Mouse (Mus musculus) olfactory bulb, adult 2 months (tissue): ENCODE data around the gene Vsir. TPM values are rescaled to one million over a fixed set of nuclear protein-coding genes. Genes with fewer than 3 reads are reported as not detected.

Source experiments
- H3K27ac ChIP-seq: fragments of 200-500 bp; 2 replicates; pipeline ENCODE4 v1.5.1; 2012; ENCODE audit warnings: low read depth, low read length; ENCODE audit not compliant: insufficient read depth
- H3K4me1 ChIP-seq: fragments of 200-500 bp; 2 replicates; pipeline ENCODE4 v1.6.1; 2012; ENCODE audit warnings: low read length; ENCODE audit not compliant: control insufficient read depth, insufficient read depth
- H3K4me3 ChIP-seq: fragments of 200-500 bp; 2 replicates; pipeline ENCODE4 v1.5.1; 2012; ENCODE audit warnings: mild to moderate bottlenecking, low read depth, low read length, moderate library complexity; ENCODE audit not compliant: insufficient read depth
- CTCF ChIP-seq: fragments of 200-500 bp; IDR thresholded peaks from 2 replicates; pipeline ENCODE4 v1.5.1; 2012; ENCODE audit warnings: low read depth, mild to moderate bottlenecking, low read length, moderate library complexity; ENCODE audit not compliant: insufficient read depth
- POLR2A ChIP-seq: fragments of 200-500 bp; IDR thresholded peaks from 2 replicates; pipeline ENCODE4 v1.6.1; 2012; ENCODE audit warnings: mild to moderate bottlenecking, low read depth, low read length, moderate library complexity; ENCODE audit not compliant: insufficient read depth
- WGBS: fragments of 180-500 bp; shearing (Covaris S2); methylation state at CpG from one replicate; pipeline ENCODE4 v1.1.7; 2018; 5-methylcytosine and 5-hydroxymethylcytosine counted together
- polyA plus RNA-seq: library from polyadenylated mRNA; stranded (reverse); fragments of >200 nt; gene quantifications from 2 replicates; pipeline ENCODE4 v1.2.4, GENCODE M21; 2012; ENCODE audit warnings: low replicate concordance; ENCODE audit not compliant: missing spikeins, insufficient read depth, insufficient read length

Gene Vsir
- polyA plus RNA-seq, 1 experiment = not detected

- 49% methylated on average over 3 of the region's 3 CpGs for WGBS
- Histone ChIP-seq H3K4me1 (peaks cover 12% of the 10 kb centered on the region), H3K4me3 (no peak overlapping the region), H3K27ac (no peak overlapping the region; the same call in 1 of the 2 replicates)
- TF ChIP-seq CTCF (no peak), POLR2A (no peak)
Measured at GRCm38 (mm10) chr10:60351248-60351647, 4.6 kb downstream of the Vsir start.

- TF ChIP-seq POLR2A (no peak), CTCF (no peak)
- Histone ChIP-seq H3K4me3 (no peak overlapping the region), H3K4me1 (peaks cover 8% of the 10 kb centered on the region), H3K27ac (no peak overlapping the region; the same call in 1 of the 2 replicates)
- 53% methylated on average over 7 of the region's 7 CpGs for WGBS
Measured at GRCm38 (mm10) chr10:60351761-60352455, 5.3 kb downstream of the Vsir start.

GRCm38 (mm10) chr10:60353241-60354002, 6.8 kb downstream of the Vsir start:
- 79% methylated on average over 5 of the region's 5 CpGs for WGBS
- Histone ChIP-seq H3K27ac (no peak overlapping the region), H3K4me1 (peaks cover 10% of the 10 kb centered on the region), H3K4me3 (no peak overlapping the region)
- TF ChIP-seq CTCF = no peak
- no peak for TF ChIP-seq POLR2A

GRCm38 (mm10) chr10:60354003-60354325, 7.3 kb downstream of the Vsir start:
- WGBS = 94% methylated on average over 4 of the region's 4 CpGs
- H3K27ac ChIP-seq = no peak overlapping the region
- H3K4me3 ChIP-seq = no peak overlapping the region
- TF ChIP-seq POLR2A (no peak), CTCF (no peak)
- peaks cover 10% of the 10 kb centered on the region for H3K4me1 ChIP-seq

GRCm38 (mm10) chr10:60354881-60355677, 8.4 kb downstream of the Vsir start:
- peaks cover 10% of the 10 kb centered on the region for H3K4me1 ChIP-seq
- WGBS = 72% methylated on average over 11 of the region's 11 CpGs
- no peak overlapping the region for H3K4me3 ChIP-seq
- no peak for TF ChIP-seq POLR2A
- no peak for TF ChIP-seq CTCF
- H3K27ac ChIP-seq = no peak overlapping the region

- H3K4me1 ChIP-seq = peaks cover 4% of the 10 kb centered on the region; the same call in 1 of the 2 replicates
- WGBS = 77% methylated on average over 4 of the region's 4 CpGs
- TF ChIP-seq POLR2A (no peak), CTCF (no peak)
- no peak overlapping the region for H3K27ac ChIP-seq
- no peak overlapping the region for H3K4me3 ChIP-seq
Measured at GRCm38 (mm10) chr10:60357441-60357840, 10.8 kb downstream of the Vsir start.

- 97% methylated on average over 14 of the region's 14 CpGs for WGBS
- no peak overlapping the region for H3K27ac ChIP-seq
- peaks cover 4% of the 10 kb centered on the region; the same call in 1 of the 2 replicates for H3K4me1 ChIP-seq
- H3K4me3 ChIP-seq = no peak overlapping the region
- no peak for TF ChIP-seq POLR2A
- TF ChIP-seq CTCF = no peak
Measured at GRCm38 (mm10) chr10:60357901-60358300, 11.2 kb downstream of the Vsir start.

- no peak overlapping the region for H3K4me3 ChIP-seq
- WGBS = 76% methylated on average over 4 of the region's 4 CpGs
- H3K27ac ChIP-seq = no peak overlapping the region
- no peak for TF ChIP-seq POLR2A
- TF ChIP-seq CTCF = no peak
- H3K4me1 ChIP-seq = peaks cover 4% of the 10 kb centered on the region; the same call in 1 of the 2 replicates
Measured at GRCm38 (mm10) chr10:60358776-60359175, 12.1 kb downstream of the Vsir start.
